Mouse (Mus musculus) heart, embryonic 14.5 days (tissue): ENCODE measurements at regions not wholly inside any gene's neighbourhood (a gene's known extent, or its start where the extent isn't known, plus 50 kb on each side); places are given as distances from the start of the nearest gene placed in this dataset.

Source experiments
- ATAC-seq: fragments of 200-750 bp; cut with Nextera tagmentation; 2 replicates; pipeline ENCODE4 v1.8.0; 2017; ENCODE audit warnings: low read depth, moderate TSS enrichment; ENCODE audit not compliant: insufficient number of reproducible peaks, insufficient read depth, low FRiP score
- H3K27ac ChIP-seq, 2 experiments: fragments of 200-500 bp in 1 of 2; fragments of 300-500 bp in 1 of 2; sonication (generic) in 1 of 2; replicated peaks in 1 of 2; 2 replicates each; pipeline ENCODE4 v1.5.1; 2012 to 2014; ENCODE audit warnings: low read depth in 2 of 2, low read length in 2 of 2, control low read depth in 1 of 2, mild to moderate bottlenecking in 1 of 2, mixed read lengths in 1 of 2; ENCODE audit not compliant: control insufficient read depth in 1 of 2, insufficient read depth in 1 of 2
- H3K27me3 ChIP-seq: fragments of 300-500 bp; sonication (generic); 2 replicates; pipeline ENCODE4 v1.6.1; 2014; ENCODE audit warnings: mild to moderate bottlenecking, low read length, control low read depth; ENCODE audit not compliant: control insufficient read depth, insufficient read depth
- H3K36me3 ChIP-seq: fragments of 300-500 bp; sonication (generic); 2 replicates; pipeline ENCODE4 v1.6.1; 2014; ENCODE audit warnings: mild to moderate bottlenecking, control low read depth, low read length, mixed read lengths; ENCODE audit not compliant: control insufficient read depth, insufficient read depth
- H3K4me1 ChIP-seq, 2 experiments: fragments of 200-500 bp in 1 of 2; fragments of 300-500 bp in 1 of 2; sonication (generic) in 1 of 2; 2 replicates each; pipeline ENCODE4 v1.6.1; 2012 to 2014; ENCODE audit warnings: low read length in 2 of 2, control low read depth in 1 of 2, mixed read lengths in 1 of 2; ENCODE audit not compliant: control insufficient read depth in 2 of 2, insufficient read depth in 2 of 2
- H3K4me2 ChIP-seq: fragments of 300-500 bp; sonication (generic); 2 replicates; pipeline ENCODE4 v1.6.1; 2014; ENCODE audit warnings: mild to moderate bottlenecking, low read length
- H3K4me3 ChIP-seq, 2 experiments: fragments of 200-500 bp in 1 of 2; fragments of 300-500 bp in 1 of 2; sonication (generic) in 1 of 2; 2 replicates each; pipeline ENCODE4 v1.5.1; 2012 to 2014; ENCODE audit warnings: low read length in 2 of 2, mild to moderate bottlenecking in 2 of 2, control low read depth in 1 of 2, low read depth in 1 of 2, moderate library complexity in 1 of 2; ENCODE audit not compliant: control insufficient read depth in 1 of 2, insufficient read depth in 1 of 2
- H3K9ac ChIP-seq: fragments of 300-500 bp; sonication (generic); 2 replicates; pipeline ENCODE4 v1.6.1; 2014; ENCODE audit warnings: mild to moderate bottlenecking, low read length
- H3K9me3 ChIP-seq: fragments of 300-500 bp; sonication (generic); 2 replicates; pipeline ENCODE4 v1.6.1; 2016; ENCODE audit warnings: low read length, control low read depth; ENCODE audit not compliant: control insufficient read depth
- WGBS: fragments of 180-500 bp; shearing (Covaris S2); extraction: QIAGEN DNeasy Blood & Tissue Kit; methylation state at CpG from one replicate; pipeline ENCODE4 v1.1.7; 2014; 5-methylcytosine and 5-hydroxymethylcytosine counted together

DNA sequence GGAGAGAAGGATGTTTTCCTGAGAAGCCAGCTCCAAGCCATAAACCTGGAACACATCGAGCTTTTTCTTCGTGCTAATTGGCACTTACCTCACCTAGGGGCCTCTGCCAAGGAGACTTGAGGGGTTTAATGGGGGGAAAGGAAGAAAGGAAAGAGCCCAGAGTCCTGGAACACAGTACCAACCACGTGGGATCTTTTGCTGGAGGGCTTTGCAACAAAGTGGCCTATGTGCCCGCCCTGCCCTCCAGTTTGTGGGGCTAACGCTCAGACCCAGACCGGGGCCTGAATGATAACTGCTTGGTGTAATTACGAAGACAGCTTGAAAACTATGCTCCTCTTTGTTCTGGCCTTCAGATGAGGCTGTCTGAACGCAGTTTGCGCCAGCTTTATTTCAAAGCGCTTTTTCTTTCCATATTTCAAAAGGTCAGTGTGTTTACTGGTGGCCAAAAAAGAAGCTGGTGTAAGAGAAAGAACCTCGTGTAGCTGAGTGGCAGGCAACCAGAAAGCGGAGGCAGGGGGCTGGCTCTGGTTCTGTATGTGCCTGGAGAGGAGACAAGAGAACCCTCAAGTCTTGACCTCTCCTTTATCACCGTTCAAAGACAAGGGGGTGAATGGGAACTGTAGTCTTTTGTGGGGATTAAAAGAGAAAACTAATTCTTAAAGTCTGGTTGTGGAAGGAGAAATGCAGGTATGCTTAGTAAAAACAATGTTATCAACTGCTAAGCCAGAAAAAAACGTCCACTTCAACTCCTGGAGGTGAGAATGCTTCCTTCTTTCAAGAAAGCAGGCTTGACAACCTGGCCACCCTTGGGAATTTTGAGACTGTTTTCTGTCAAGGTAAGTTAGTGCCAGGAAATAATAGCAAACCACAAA is 136.1 kb upstream of the Btg1 start:
- Histone ChIP-seq H3K9ac (no peak overlapping the region), H3K4me3 (no peak overlapping the region), H3K9me3 (no peaks in the 10 kb centered on the region), H3K4me1 (no peaks in the 10 kb centered on the region), H3K4me2 (no peak overlapping the region), H3K27me3 (no peaks in the 10 kb centered on the region), H3K27ac (no peak overlapping the region; a peak in 1 of 4 replicates), H3K36me3 (no peaks in the 10 kb centered on the region)
- no peak for ATAC-seq
- WGBS = 55% methylated on average over 14 of the region's 14 CpGs

DNA sequence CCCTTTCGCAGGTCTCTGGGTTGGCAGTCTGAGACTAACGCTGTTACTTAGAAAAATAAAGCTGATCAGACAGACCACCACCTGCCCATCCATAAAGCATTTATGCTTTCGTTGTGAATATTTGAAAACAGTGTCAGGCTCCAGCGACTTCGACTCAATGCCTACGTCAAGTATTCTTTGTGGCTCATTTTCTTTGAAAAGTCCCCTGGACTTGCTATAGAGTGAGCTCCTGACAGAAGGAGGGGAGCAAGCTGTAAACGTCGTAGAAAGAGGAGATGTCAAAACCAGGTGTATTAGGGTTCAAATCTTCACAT is 135.5 kb upstream of the Btg1 start:
- Histone ChIP-seq H3K4me3 (no peak overlapping the region), H3K4me1 (no peaks in the 10 kb centered on the region), H3K27me3 (no peaks in the 10 kb centered on the region), H3K36me3 (no peaks in the 10 kb centered on the region), H3K4me2 (no peak overlapping the region), H3K27ac (no peak overlapping the region), H3K9ac (no peak overlapping the region), H3K9me3 (no peaks in the 10 kb centered on the region)
- WGBS = 79% methylated on average over 8 of the region's 8 CpGs
- no peak for ATAC-seq

DNA sequence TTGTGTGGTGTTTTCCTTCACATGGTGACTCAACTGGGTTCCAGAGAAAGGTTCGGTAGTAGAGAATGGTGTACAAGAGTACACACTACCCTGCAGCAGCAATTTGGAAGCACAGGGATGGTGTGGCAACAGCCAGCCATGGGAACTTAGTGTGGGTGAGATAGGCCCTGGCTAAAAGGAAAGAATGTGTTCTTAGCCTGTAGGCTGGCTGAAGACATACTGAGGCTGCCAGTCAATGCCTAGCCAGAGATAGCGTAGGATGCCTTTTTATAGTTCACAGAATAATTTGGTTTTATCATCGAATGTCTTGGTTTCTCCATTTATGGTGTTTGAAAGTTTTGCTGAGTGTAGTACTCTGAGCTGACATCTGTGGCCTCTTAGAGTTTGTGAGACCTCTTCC is 130.1 kb upstream of the Btg1 start:
- H3K4me2 ChIP-seq = no peak overlapping the region
- H3K27ac ChIP-seq = no peak overlapping the region
- no peaks in the 10 kb centered on the region for H3K36me3 ChIP-seq
- H3K4me3 ChIP-seq = no peak overlapping the region
- H3K9ac ChIP-seq = no peak overlapping the region
- ATAC-seq = no peak
- no peaks in the 10 kb centered on the region for H3K9me3 ChIP-seq
- no peaks in the 10 kb centered on the region for H3K27me3 ChIP-seq
- no peaks in the 10 kb centered on the region for H3K4me1 ChIP-seq
- WGBS = 84% methylated on average over 3 of the region's 3 CpGs

- H3K9me3 ChIP-seq = no peaks in the 10 kb centered on the region
- H3K4me3 ChIP-seq = no peak overlapping the region
- no peak overlapping the region for H3K9ac ChIP-seq
- no peak overlapping the region for H3K27ac ChIP-seq
- no peaks in the 10 kb centered on the region for H3K27me3 ChIP-seq
- no peaks in the 10 kb centered on the region for H3K36me3 ChIP-seq
- H3K4me2 ChIP-seq = no peak overlapping the region
- WGBS = 62% methylated on average over 1 of the region's 1 CpGs
- ATAC-seq = no peak
- H3K4me1 ChIP-seq = no peaks in the 10 kb centered on the region
Observed at GRCm38 (mm10) chr10:96493706-96494105, 123.1 kb upstream of the Btg1 start.

- Histone ChIP-seq H3K9ac (no peak overlapping the region), H3K36me3 (no peaks in the 10 kb centered on the region), H3K27ac (no peak overlapping the region), H3K4me1 (no peaks in the 10 kb centered on the region), H3K4me3 (no peak overlapping the region), H3K4me2 (no peak overlapping the region), H3K9me3 (no peaks in the 10 kb centered on the region), H3K27me3 (no peaks in the 10 kb centered on the region)
- 92% methylated on average over 3 of the region's 3 CpGs for WGBS
- no peak for ATAC-seq
Observed at GRCm38 (mm10) chr10:96496700-96497099, 120.1 kb upstream of the Btg1 start.

DNA sequence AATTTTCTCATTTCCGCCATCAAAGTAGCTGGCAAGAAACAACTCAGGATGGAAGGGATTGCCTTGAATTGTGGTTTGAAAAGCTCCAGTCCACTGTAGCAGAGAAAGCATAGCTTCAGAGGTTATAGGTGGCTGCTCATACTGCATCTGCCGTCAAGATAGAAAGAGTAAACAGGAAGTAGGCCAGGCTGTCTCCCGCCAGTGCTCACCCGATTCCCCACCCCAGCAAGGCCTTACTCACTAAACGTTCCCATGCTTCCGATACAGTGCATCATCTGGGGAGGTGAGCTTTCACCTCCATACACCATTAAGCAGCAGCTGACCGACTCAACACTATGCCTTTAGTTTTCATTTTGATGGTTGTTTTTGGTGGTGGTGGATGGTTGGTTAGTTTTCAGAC is 119.3 kb upstream of the Btg1 start:
- H3K36me3 ChIP-seq = no peaks in the 10 kb centered on the region
- H3K9ac ChIP-seq = no peak overlapping the region
- no peak overlapping the region for H3K27ac ChIP-seq
- no peaks in the 10 kb centered on the region for H3K4me1 ChIP-seq
- 76% methylated on average over 7 of the region's 7 CpGs for whole genome bisulfite sequencing
- H3K4me2 ChIP-seq = no peak overlapping the region
- H3K9me3 ChIP-seq = no peaks in the 10 kb centered on the region
- no peak for ATAC-seq
- H3K4me3 ChIP-seq = no peak overlapping the region
- H3K27me3 ChIP-seq = no peaks in the 10 kb centered on the region

DNA sequence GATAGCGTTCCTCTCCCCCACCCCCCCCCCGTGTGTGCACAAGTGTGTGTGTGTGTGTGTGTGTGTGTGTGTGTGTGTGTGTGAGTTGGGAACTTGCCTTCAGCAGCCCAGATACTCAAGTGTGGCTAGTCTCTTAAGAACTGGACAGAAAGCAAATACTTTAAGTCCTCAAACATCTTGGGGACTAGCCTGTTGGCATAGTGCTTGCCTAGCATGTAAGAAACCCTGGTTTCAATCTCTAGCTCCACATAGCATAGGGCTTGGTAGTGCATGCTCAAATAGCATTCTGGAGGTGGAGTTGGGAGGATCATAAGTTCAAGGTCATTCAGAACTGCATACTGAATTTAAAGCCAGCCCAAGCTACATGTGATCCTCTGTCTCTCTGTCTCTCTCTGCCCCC is 117.5 kb upstream of the Btg1 start:
- Histone ChIP-seq H3K4me1 (no peaks in the 10 kb centered on the region), H3K9ac (no peak overlapping the region), H3K4me3 (no peak overlapping the region), H3K27ac (no peak overlapping the region), H3K27me3 (no peaks in the 10 kb centered on the region), H3K9me3 (no peaks in the 10 kb centered on the region), H3K4me2 (no peak overlapping the region), H3K36me3 (no peaks in the 10 kb centered on the region)
- no peak for ATAC-seq
- WGBS = 46% methylated on average over 2 of the region's 2 CpGs

DNA sequence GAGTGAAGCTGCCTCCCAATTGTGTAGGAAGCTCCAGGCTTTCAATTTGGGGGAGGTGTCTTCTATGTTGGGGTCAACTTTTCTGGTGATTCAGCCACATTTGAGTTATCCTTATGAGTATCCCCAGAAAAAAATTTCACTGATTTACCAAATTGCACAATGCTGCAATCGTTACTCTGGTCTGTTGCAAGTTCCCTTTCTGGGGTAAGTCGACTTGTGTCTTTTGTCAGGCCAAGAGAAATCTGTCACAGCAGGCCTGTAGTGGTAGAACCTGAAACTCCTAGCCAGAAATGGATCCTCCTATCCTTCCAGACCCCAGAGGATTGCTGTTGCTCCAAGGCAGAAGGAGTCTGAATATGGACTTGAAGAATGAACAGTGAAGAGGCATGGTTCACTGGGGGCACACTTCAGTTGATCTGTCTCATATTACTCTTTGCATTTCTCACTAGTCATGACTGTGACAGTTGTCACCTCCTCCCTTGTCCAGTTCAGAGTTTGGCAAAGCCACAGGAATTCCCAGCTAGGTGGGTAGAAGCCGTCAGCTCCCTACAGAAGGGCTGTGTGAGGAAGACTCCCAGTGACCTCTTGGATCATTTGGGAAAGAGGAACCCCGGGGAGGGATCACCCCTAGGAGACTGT is 114.6 kb upstream of the Btg1 start:
- H3K9me3 ChIP-seq = no peaks in the 10 kb centered on the region
- no peaks in the 10 kb centered on the region for H3K36me3 ChIP-seq
- no peaks in the 10 kb centered on the region for H3K4me1 ChIP-seq
- no peak overlapping the region for H3K4me3 ChIP-seq
- WGBS = 54% methylated on average over 4 of the region's 4 CpGs
- H3K4me2 ChIP-seq = no peak overlapping the region
- ATAC-seq = no peak
- no peak overlapping the region for H3K27ac ChIP-seq
- no peak overlapping the region for H3K9ac ChIP-seq
- no peaks in the 10 kb centered on the region for H3K27me3 ChIP-seq
